Mouse (Mus musculus): Measurements from ENCODE around the gene Smarcb1. TPM values are rescaled to one million over a fixed set of nuclear protein-coding genes. Genes with fewer than 3 reads are reported as not detected.
"Not testable (repeated sequence)": the region's sequence is repeated elsewhere in the genome, so short reads cannot be mapped to it uniquely, and the experiment has no call there.

The Smarcb1 gene
- polyA plus RNA-seq, 1 experiment from 2014 or later: 63.7 TPM

DNA sequence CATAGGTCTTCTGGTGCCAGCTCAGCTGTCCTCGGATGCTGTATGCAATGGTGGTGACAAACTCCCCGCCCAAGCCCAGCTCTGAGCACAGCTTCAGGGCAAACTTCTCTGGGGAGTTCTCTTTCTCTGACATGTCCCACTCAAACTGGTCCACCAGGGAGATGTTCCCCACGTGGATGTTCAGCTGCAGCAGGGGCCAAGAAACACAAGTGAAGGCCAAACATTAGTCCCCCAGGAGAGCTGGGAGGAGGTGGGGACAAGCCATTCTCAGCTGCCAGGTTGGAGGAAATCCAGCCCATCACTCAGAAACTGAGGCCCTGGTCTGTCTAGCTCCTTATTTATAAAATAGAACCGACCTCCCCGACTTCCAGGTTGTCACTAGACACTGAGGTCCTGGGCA lies 17.0 kb downstream of the Smarcb1 start:
- Histone ChIP-seq H3K9ac (no peak overlapping the region), H3K9me3 (replicated peaks) (no peaks in the 10 kb centered on the region), H3K36me3 (replicated peaks) (peaks cover 92% of the 10 kb centered on the region), H3K4me2 (no peak overlapping the region), H3K27me3 (no peaks in the 10 kb centered on the region), H3K4me3 (replicated peaks) (no peak overlapping the region), H3K27ac (replicated peaks) (no peak overlapping the region), H3K4me1 (replicated peaks) (0 out of 2 replicates have a peak, but pooled peaks cover 3% of the 10 kb centered on the region)
- no peak for ATAC-seq (ENCODE audit: insufficient read depth)
- 81% methylated on average over 5 of the region's 5 CpGs for WGBS (ENCODE audit: insufficient replicate concordance)

DNA sequence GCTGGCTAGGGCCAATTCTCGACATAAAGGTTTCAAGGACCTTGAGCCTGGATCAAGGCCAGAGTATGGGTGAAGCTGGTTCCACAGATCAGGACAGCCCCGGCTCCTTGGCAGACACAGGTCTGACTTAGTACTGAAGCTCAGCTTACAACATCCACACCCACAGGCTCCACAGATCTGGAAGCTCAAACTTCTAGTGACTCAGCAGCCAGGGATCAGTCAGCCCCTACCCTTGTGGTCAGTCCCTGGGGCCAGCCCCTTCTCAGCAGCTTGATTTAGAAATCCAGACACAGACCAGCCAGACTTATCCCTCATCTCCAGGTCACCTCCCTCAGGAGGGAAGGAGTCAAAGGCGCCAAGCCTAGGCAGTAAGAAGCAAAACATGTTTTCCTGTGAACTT lies 22.6 kb downstream of the Smarcb1 start:
- Histone ChIP-seq H3K27ac (replicated peaks) (no peak overlapping the region), H3K4me2 (no peak overlapping the region), H3K9ac (no peak overlapping the region), H3K4me1 (replicated peaks) (peaks cover 3% of the 10 kb centered on the region; the same call in 1 of the 2 replicates), H3K27me3 (no peaks in the 10 kb centered on the region), H3K9me3 (replicated peaks) (no peaks in the 10 kb centered on the region), H3K36me3 (replicated peaks) (peaks cover 82% of the 10 kb centered on the region), H3K4me3 (replicated peaks) (no peak overlapping the region)
- no peak for ATAC-seq (ENCODE audit: insufficient read depth)
- 74% methylated on average over 3 of the region's 3 CpGs for whole genome bisulfite sequencing (ENCODE audit: insufficient replicate concordance)

DNA sequence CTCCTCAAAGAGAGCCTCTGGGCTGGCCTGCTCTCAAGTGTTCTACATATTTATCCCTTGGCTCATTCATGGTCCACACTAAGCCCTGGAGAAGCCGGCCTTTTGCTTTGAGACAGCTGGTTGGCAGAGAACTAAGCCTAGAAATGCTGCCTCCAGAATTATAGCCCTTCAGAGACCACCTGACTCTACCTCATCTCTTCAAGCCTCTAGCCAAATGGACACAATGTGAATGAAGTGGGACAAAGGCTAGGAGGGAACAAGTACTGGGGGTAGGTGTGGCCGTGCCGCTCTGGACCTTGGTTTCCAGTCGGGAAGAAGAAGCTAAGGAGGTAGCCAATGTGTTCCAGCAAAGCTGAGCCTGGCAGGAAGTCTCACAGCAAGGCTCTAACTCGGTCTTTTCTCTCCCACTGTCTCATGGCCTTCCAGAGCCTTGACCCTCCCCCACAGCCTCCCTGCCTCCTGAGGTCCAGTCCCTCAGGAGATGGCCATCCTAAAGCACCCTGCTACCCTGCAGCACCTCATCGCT lies 23.3 kb downstream of the Smarcb1 start:
- WGBS (ENCODE audit: insufficient replicate concordance): 78% methylated on average over 6 of the region's 6 CpGs
- Histone ChIP-seq H3K36me3 (replicated peaks) (peaks cover 75% of the 10 kb centered on the region), H3K4me3 (replicated peaks) (no peak overlapping the region), H3K9me3 (replicated peaks) (no peaks in the 10 kb centered on the region), H3K27me3 (no peaks in the 10 kb centered on the region), H3K27ac (replicated peaks) (no peak overlapping the region), H3K4me2 (no peak overlapping the region), H3K9ac (no peak overlapping the region), H3K4me1 (replicated peaks) (peaks cover 11% of the 10 kb centered on the region)
- no peak for ATAC-seq (ENCODE audit: insufficient read depth)

DNA sequence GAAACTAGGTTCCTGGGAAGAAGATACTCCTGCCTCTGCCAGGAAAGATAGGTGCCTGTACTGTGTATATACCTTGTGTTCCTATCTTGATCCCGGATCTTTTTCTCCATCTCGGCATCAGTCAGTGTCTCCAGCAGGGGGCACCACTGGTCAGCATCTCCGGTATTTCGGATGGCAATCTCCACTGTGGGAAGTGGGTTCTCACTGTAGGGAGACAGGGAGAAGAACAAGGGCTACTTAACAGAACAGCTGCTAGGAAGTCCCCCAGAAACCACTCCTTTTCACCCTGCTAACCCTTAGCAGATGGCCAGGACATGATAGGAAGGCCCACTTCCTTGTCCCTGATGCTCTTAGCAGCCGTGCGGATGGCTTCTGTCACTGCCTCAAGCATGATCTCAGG lies 24.0 kb downstream of the Smarcb1 start:
- no peak for ATAC-seq (ENCODE audit: insufficient read depth)
- H3K9me3 ChIP-seq (replicated peaks): no peaks in the 10 kb centered on the region
- H3K4me1 ChIP-seq (replicated peaks): peaks cover 18% of the 10 kb centered on the region
- no peak overlapping the region for H3K4me2 ChIP-seq
- H3K27ac ChIP-seq (replicated peaks): no peak overlapping the region
- peaks cover 68% of the 10 kb centered on the region for H3K36me3 ChIP-seq (replicated peaks)
- no peaks in the 10 kb centered on the region for H3K27me3 ChIP-seq
- 54% methylated on average over 6 of the region's 6 CpGs for WGBS (ENCODE audit: insufficient replicate concordance)
- H3K9ac ChIP-seq: no peak overlapping the region
- H3K4me3 ChIP-seq (replicated peaks): no peak overlapping the region

DNA sequence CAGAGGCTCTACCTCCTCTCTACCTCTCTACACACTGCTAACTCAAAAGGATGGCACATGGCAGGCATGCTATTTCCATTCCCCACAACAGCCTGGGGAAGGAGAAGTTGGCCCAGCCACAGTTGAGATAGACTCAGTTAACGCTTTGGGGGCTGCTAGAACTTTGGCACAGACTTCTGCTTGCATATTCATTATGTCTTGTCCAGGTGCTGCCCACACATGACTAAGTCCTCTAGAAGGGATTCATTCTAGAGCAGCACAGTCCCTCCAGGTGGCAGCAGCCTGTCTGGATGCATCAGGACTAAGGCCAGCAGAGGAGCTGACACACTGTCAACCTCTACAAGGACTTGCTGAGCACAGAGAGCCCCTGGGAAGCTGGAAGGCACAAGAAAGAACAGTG lies 25.2 kb downstream of the Smarcb1 start:
- H3K27ac ChIP-seq (replicated peaks): no peak overlapping the region
- no peak for ATAC-seq (ENCODE audit: insufficient read depth)
- no peaks in the 10 kb centered on the region for H3K9me3 ChIP-seq (replicated peaks)
- peaks cover 56% of the 10 kb centered on the region for H3K36me3 ChIP-seq (replicated peaks)
- no peak overlapping the region for H3K4me3 ChIP-seq (replicated peaks)
- no peak overlapping the region for H3K4me2 ChIP-seq
- H3K27me3 ChIP-seq: no peaks in the 10 kb centered on the region
- no peak overlapping the region for H3K9ac ChIP-seq
- peaks cover 18% of the 10 kb centered on the region for H3K4me1 ChIP-seq (replicated peaks)
- WGBS (ENCODE audit: insufficient replicate concordance): 78% methylated on average over 1 of the region's 1 CpGs

DNA sequence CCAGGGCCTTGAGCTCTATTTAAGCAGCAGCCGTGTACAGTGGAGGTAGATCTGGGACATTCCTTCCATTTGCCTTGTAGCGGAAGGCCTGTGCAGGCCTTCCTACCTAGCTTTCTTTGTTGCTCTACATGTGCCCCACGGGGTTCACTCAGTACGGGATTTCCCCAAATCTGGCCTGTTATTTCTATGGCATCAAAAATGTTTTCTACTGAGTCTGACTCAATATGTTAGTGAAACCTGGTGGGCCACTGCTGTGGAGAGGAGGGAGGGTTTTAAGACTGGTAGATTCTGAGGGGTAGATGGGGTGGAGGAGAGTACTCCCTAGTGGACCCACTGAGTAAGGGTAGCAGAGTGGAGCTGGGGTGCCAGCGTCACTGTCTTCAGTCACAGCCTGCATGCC lies 25.7 kb downstream of the Smarcb1 start:
- ATAC-seq (ENCODE audit: insufficient read depth): no peak
- Histone ChIP-seq H3K9me3 (replicated peaks) (no peaks in the 10 kb centered on the region), H3K36me3 (replicated peaks) (peaks cover 51% of the 10 kb centered on the region), H3K4me3 (replicated peaks) (no peak overlapping the region), H3K9ac (no peak overlapping the region), H3K4me2 (no peak overlapping the region), H3K4me1 (replicated peaks) (peaks cover 18% of the 10 kb centered on the region), H3K27me3 (no peaks in the 10 kb centered on the region), H3K27ac (replicated peaks) (no peak overlapping the region)
- 87% methylated on average over 5 of the region's 5 CpGs for WGBS (ENCODE audit: insufficient replicate concordance)

DNA sequence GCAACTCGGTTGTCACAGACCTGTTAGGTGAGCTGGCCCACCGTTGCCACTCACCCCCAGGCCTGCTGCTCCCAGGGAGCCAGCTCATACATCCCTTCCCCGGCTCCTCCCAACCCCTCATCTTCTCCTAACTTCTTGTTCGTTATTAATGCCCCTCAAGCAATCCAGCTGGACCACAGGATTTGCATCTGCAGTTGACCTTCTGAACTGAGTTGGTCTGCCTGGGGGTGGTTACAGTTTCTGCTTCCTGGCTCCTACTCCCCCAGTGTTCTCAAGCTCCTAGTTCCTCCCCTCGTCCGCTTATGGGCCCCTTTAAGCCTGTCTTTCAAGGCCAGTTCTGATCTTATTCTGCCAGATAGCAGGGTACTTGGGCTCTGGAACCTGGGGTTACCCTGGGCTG lies 26.8 kb downstream of the Smarcb1 start:
- Histone ChIP-seq H3K4me3 (replicated peaks) (no peak overlapping the region), H3K27ac (replicated peaks) (no peak overlapping the region), H3K27me3 (no peaks in the 10 kb centered on the region), H3K36me3 (replicated peaks) (peaks cover 42% of the 10 kb centered on the region), H3K4me1 (replicated peaks) (peaks cover 15% of the 10 kb centered on the region), H3K9me3 (replicated peaks) (no peaks in the 10 kb centered on the region), H3K9ac (no peak overlapping the region), H3K4me2 (no peak overlapping the region)
- 70% methylated on average over 6 of the region's 6 CpGs for WGBS (ENCODE audit: insufficient replicate concordance)
- ATAC-seq (ENCODE audit: insufficient read depth): no peak

DNA sequence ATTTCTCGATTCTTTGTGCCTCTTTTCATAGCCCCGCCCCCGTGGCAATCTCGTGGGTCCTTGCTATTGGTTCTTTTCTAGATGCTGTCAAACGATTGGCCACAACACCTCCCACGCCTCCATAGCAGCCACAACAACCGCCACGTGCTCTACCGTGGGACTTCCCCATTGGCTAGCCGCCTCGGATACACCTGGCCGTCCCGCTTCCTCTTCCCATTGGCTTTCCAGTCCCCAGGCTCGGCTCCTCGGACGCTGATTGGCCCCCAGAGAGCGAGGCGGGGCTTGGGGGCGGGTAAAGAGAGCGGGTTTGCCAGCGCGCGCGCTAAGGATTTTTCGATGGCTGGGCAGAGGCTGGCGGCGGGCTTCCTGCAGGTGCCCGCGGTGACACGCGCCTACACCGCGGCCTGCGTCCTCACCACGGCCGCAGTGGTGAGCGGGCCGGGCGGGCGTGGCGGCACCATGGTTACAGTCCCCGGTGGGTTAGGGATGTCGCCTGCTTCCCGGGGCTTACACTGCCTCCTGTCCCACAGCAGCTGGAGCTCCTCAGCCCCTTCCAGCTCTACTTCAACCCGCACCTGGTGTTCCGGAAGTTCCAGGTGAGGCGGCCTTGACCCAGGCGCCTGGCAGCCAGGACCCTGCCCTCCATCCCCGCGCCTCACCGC lies 28.2 kb downstream of the Smarcb1 start, which contains the start of gene Derl3:
Gene Derl3 (plus strand): TSS at position 325 of the 662 bp plus-strand sequence.
- Histone ChIP-seq H3K4me3 (replicated peaks) (peak within 1 kb of the TSS; percentile 50), H3K9ac (peak within 1 kb of the TSS; percentile 33; the same call in 1 of the 2 replicates), H3K36me3 (replicated peaks) (peaks cover 28% of the 10 kb centered on the region), H3K4me1 (replicated peaks) (peaks cover 15% of the 10 kb centered on the region), H3K4me2 (peak within 1 kb of the TSS; percentile 89), H3K9me3 (replicated peaks) (no peaks in the 10 kb centered on the region), H3K27ac (replicated peaks) (no peak within 1 kb of the TSS), H3K27me3 (peaks cover 4% of the 10 kb centered on the region; the same call in 1 of the 2 replicates)
- peak; percentile 98 for ATAC-seq (ENCODE audit: insufficient read depth)
- 2% methylated on average over 50 of the region's 51 CpGs for whole genome bisulfite sequencing (ENCODE audit: insufficient replicate concordance)

DNA sequence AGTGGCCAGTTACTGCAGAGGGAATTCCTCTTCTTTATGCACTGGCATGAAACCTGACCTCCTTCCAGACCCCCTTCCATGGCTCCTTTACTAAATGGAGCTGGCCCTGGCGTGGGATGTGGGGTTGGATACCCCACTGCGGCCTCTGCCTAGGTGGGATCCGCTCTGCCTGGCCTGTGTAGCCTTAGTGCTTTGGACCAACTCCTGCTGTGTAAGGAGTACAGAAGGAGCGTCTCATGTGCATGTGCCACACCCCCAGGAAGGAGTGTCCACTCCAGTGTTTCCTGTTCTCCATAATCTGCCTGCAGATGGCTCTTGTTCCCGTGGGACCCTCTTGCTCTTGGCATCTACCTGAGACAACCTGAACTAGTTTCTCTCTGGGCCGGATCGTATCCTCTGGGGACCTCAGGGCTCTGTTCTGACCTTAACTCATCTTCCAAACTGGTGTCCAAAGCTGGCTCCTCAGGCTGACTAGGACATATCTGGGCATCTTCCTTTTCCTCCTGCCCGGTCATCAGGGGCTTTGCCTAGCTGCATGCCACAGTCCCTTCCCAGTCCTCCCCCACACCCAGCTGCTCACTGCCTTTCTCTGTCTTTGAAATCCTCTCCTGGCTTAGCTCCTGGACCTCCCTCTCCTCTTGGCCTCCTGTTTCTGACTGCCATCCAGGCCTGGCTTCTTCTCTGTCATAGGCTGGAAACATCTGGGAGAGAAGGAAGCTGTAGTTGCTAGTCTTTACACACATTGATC lies 31.8 kb downstream of the Smarcb1 start:
- Histone ChIP-seq H3K27me3 (peaks cover 4% of the 10 kb centered on the region; the same call in 1 of the 2 replicates), H3K4me2 (no peak overlapping the region), H3K4me3 (replicated peaks) (no peak overlapping the region), H3K9ac (no peak overlapping the region), H3K27ac (replicated peaks) (no peak overlapping the region), H3K36me3 (replicated peaks) (no peaks in the 10 kb centered on the region), H3K4me1 (replicated peaks) (peaks cover 15% of the 10 kb centered on the region), H3K9me3 (replicated peaks) (no peaks in the 10 kb centered on the region)
- WGBS (ENCODE audit: insufficient replicate concordance): 45% methylated on average over 8 of the region's 8 CpGs
- ATAC-seq (ENCODE audit: insufficient read depth): no peak

DNA sequence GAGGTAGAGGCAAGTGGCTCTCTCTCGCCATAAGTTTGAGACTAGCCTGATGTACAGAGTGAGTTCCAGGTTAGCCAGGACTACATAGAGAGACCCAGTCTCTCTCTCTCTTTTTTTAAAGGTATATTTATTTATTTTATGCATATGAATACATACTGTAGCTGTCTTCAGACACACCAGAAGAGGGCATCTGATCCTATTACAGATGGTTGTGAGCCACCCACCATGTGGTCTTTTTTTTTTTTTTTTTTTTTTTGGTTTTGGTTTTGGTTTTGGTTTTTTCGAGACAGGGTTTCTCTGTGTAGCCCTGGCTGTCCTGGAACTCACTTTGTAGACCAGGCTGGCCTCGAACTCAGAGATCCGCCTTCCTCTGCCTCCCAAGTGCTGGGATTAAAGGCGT lies 33.9 kb downstream of the Smarcb1 start:
- not testable (repeated sequence) for H3K36me3 ChIP-seq (replicated peaks); H3K4me2 ChIP-seq; H3K9ac ChIP-seq; ATAC-seq (ENCODE audit: insufficient read depth); H3K4me3 ChIP-seq (replicated peaks); H3K27ac ChIP-seq (replicated peaks); H3K9me3 ChIP-seq (replicated peaks); H3K4me1 ChIP-seq (replicated peaks)
- H3K27me3 ChIP-seq: peaks cover 18% of the 10 kb centered on the region
- WGBS (ENCODE audit: insufficient replicate concordance): 58% methylated on average over 5 of the region's 5 CpGs

DNA sequence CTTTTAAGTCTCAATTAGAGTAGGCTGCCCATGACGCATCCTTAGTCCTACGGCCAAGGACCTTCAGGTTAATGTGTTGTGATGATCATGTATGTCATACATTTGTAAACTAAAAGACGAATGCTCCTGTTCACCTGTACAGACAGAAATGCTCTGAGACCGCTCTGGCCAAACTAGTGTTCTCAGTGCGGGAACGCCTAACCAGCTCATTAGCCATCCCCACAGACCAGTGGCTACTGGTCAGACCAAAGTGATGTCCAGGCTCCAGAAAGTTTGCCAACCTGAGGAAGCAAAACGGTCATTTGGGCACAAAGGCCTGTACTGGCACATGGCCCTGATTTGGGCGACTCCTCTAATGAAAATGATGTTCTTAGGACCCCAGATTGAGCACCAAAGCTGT lies 36.7 kb downstream of the Smarcb1 start:
- no peak overlapping the region for H3K27ac ChIP-seq (replicated peaks)
- H3K4me3 ChIP-seq (replicated peaks): no peak overlapping the region
- H3K9ac ChIP-seq: no peak overlapping the region
- H3K4me1 ChIP-seq (replicated peaks): no peaks in the 10 kb centered on the region
- WGBS (ENCODE audit: insufficient replicate concordance): 72% methylated on average over 8 of the region's 8 CpGs
- H3K4me2 ChIP-seq: no peak overlapping the region
- peaks cover 27% of the 10 kb centered on the region for H3K27me3 ChIP-seq
- H3K36me3 ChIP-seq (replicated peaks): no peaks in the 10 kb centered on the region
- no peak for ATAC-seq (ENCODE audit: insufficient read depth)
- no peaks in the 10 kb centered on the region for H3K9me3 ChIP-seq (replicated peaks)

Measured in liver, embryonic 15.5 days (tissue).